Mouse (Mus musculus) brain, embryonic 18.5 days (tissue): ENCODE measurements around the gene Ifitm5.

Experiments used
- DNase-seq: peaks from one replicate; pipeline ENCODE4 v3.0.0-alpha.2; 2012; ENCODE audit warnings: low read depth, low spot score

The Ifitm5 gene

DNA sequence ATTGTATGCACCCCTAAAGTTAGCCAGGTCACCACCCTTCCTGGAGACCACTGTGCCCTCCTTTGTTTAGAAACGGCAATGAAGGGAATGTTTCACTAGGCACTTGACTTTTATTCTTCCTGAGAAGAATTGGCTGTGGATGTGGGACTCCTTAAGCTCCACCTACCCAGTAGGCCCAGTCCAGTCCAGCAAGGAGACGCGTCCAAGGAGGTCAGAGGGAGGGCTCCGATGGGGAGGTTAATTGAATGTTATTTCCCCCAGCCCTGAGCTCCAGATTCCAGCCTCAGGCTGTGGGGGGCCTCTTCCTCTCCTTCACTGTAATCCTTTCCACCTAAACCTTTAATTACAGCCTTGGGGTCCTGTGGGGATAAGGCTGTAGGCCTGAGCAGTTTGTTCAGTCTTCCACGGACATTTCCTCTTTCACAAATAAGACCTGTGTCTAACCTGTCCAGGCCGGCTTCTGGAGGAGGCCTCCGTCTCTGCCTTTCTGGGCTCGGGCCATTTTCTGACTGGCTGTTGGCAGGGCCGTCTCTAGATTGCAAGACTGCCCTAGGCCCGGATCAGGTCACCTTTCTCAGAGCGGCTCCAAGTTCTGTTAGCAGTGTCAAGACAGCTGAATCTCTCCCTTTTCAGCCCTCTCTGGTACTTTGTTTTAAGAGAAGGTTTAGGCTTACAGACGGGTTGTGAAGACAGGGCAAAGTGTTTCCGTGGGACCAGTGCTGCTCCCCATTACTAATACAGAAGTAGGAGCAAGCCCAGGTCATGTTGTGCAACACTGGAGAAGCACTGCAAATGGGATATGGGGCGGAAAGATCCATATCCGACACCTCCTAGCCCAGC lies 47.8 kb downstream of the Ifitm5 start:
- no peak for DNase-seq

DNA sequence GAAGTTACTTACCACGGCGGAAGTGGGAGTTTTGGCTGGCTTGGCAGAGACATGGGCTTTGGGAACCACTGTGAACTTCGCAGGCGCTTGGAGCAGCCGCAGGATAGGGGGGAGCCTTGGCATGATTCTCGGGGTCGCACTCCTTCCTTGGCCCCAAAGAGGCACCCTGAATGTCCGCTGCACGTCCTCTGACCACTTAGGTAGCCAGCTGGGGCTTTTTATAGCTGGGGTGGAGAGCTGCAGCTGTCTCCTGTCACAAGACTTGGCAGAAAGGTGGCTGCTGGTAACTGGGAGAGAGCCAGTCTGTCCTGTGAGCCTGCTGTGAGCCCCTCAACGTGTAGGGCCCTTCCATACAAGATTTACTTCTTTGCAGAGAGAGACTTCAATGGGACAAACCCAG lies 49.9 kb downstream of the Ifitm5 start, which contains the start of gene Cox8b:
Gene Cox8b (minus strand): TSS at position 227 of the 400 bp plus-strand sequence.
- DNase-seq = no peak

DNA sequence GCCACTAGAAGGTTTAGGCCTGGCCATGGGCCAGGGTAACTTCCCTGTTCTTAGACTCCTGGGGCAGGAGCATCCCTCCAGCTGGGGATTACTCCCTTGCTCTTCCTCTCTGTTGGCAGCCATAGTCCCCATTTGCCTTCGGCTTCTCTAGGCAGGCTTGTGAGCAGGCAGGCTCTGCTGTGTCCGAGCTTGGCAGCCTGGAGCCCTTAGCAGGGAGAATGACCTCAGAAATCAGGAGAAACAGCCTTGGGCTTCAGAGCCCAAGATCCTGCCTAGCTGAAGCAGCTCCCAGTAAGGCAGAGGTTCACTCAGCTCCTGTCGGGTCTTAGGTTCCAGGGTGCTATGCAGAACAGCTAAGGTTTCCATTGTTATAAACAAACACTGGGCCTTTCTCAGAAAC lies 51.0 kb downstream of the Ifitm5 start:
- DNase-seq = no peak
